Mouse (Mus musculus) bone marrow, adult 2 months (tissue): Measurements from ENCODE around the gene Adcy9.

Source experiments
- CTCF ChIP-seq: fragments of 200-500 bp; IDR thresholded peaks from 2 replicates; pipeline ENCODE4 v1.5.1; 2011; ENCODE audit warnings: low read length, control low read depth; ENCODE audit not compliant: control insufficient read depth, insufficient read depth
- POLR2A ChIP-seq: fragments of 200-500 bp; IDR thresholded peaks from 2 replicates; pipeline ENCODE4 v1.6.1; 2011; ENCODE audit warnings: low read depth, mild to moderate bottlenecking, control low read depth, low read length, borderline replicate concordance; ENCODE audit not compliant: control insufficient read depth

DNA sequence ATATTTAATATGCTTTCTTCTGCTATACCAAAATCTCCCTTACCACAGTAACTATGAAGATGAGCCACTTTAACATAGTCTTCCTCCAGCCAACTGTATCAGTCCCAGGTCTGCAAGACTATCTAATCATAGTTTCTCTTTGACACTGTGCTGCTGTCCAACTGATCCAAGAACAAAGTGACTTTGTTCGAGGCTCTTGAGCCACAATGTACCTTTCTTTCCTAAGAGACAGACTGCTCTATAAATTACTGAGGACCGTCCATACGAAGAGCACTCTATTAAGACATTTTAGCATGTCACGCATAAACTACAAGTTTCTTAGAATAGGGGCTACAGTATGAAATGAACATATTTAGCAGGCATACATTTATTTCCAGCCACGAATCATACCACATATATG lies 46.0 kb downstream of the Adcy9 start:
- TF ChIP-seq CTCF (no peak), POLR2A (no peak)
